Mouse (Mus musculus) Patski (cell line): Measurements from ENCODE around the gene Nkapl. TPM values are rescaled to one million over a fixed set of nuclear protein-coding genes. Genes with fewer than 3 reads are reported as not detected.
A peak's percentile ranks its signal among the peaks of the same experiment; 100 is the strongest.

Source experiments
- ATAC-seq: fragments of 100-300 bp; one replicate; pipeline ENCODE4 v1.8.0; 2021
- CTCF ChIA-PET: fragments of 350-600 bp; sonication (Branson Sonifier 250); formaldehyde crosslinking; loops from one replicate; lab custom pipeline; 2022; ENCODE audit warnings: inconsistent platforms; lab: Charles Lee
- POLR2A ChIA-PET: fragments of 350-600 bp; sonication (Branson Sonifier 250); formaldehyde crosslinking; loops from one replicate; lab custom pipeline; 2022; ENCODE audit warnings: antibody characterized with exemption, inconsistent platforms; lab: Charles Lee
- DNase-seq: peaks from one replicate; pipeline ENCODE4 v3.0.0-alpha.2; 2011; ENCODE audit warnings: low read depth, low spot score
- H3K27me3 ChIP-seq: fragments of 371-371 bp; one replicate; pipeline ENCODE4 v1.5.1; 2021
- CTCF ChIP-seq: fragments of 100-300 bp; IDR thresholded peaks from one replicate; pipeline ENCODE4 v1.5.1; 2021
- in situ Hi-C: fragments of 300-500 bp; cut with MboI; formaldehyde crosslinking; loops from 3 replicates; pipeline ENCODE4 v1.11.1; 2018; ENCODE audit warnings: low pct_unique_long_range_greater_than_20kb, mixed read lengths
- polyA plus RNA-seq: library from polyadenylated mRNA; unstranded; gene quantifications from one replicate; pipeline ENCODE4 v1.2.3, GENCODE M21; 2021

The Nkapl gene
- polyA plus RNA-seq, 1 experiment from 2014 or later: 0.42 TPM

DNA sequence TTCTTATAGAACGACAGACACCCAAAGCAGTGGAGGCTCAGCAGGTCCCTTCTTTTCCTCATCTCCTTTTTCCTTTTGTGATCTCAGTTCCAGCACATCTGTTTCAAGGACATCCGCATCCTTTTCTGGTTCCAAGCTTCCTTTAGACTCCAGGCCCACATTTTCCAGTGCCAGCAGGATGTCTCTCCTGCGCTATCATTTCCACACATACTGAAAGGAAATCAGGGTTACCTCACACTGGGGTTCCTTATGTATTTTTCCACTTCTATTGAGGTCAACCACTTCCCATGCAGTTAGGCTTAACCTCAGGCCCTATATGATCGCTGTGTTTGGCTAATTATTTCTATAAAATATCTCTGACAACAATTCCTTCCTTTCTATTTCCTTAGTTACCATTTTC is 32.8 kb downstream of the Nkapl start:
- no peaks in the 10 kb centered on the region for H3K27me3 ChIP-seq
- TF ChIP-seq CTCF: no peak
- ChIA-PET POLR2A (no interaction called here), CTCF (interaction anchor here (1.4 kb wide), 1 partner anchor 10 kb away, joined by 3 read pairs; no protein-coding TSS in a partner anchor)
- DNase-seq: no peak
- in situ Hi-C loops: no loop called here
- ATAC-seq: no peak

GRCm38 (mm10) chr13:21427631-21428030 is 40.7 kb downstream of the Nkapl start:
- in situ Hi-C loops: no loop called here
- H3K27me3 ChIP-seq: no peaks in the 10 kb centered on the region
- TF ChIP-seq CTCF: no peak
- ChIA-PET POLR2A (no interaction called here), CTCF (no interaction called here)
- no peak for ATAC-seq
- DNase-seq: no peak

DNA sequence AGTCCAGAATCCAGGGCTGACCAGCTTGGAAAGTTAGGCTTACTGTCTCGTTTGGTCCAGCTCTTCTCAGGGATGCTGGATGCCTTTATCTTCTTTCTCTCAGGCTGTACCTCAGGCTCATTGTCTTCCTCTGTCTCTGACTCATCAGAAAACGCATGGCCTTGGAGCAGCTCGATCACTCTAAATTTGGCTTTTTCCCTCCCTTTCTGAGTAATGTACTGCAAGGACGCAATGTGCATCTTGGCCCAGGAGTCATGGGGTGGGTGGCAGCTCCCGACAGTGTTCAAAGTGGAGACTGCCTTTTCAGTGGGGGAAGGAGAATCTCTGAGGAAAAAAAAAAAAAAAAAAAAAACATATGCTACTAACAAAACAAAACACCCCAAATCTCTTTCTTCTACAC is 45.0 kb downstream of the Nkapl start:
- in situ Hi-C loops: loop anchor here (25.0 kb wide), 1 partner anchor 614 kb away; the partner anchor contains the start of genes Hist1h2ag, Hist1h2ah, Hist1h2bj and Hist1h2bk

GRCm38 (mm10) chr13:21418865-21419264 is 49.4 kb downstream of the Nkapl start:
- in situ Hi-C loops: loop anchor here (25.0 kb wide), 1 partner anchor 618 kb away; the partner anchor contains the start of genes Hist1h2ag, Hist1h2ah, Hist1h2bj and Hist1h2bk
- ChIA-PET POLR2A (no interaction called here), CTCF (no interaction called here)
- DNase-seq: no peak
- no peak for TF ChIP-seq CTCF
- ATAC-seq: no peak
- no peaks in the 10 kb centered on the region for H3K27me3 ChIP-seq

More for the DNA sequence above, 45.0 kb downstream of the Nkapl start:
- ChIA-PET POLR2A (no interaction called here), CTCF (interaction anchor here (2.7 kb wide), 1 partner anchor 13 kb away, joined by 6 read pairs; no protein-coding TSS in a partner anchor)
- no peaks in the 10 kb centered on the region for H3K27me3 ChIP-seq
- TF ChIP-seq CTCF: no peak
- no peak for ATAC-seq
- no peak for DNase-seq

GRCm38 (mm10) chr13:21417298-21418010 is 50.9 kb downstream of the Nkapl start:
- peak; percentile 95 for ATAC-seq
- H3K27me3 ChIP-seq: no peaks in the 10 kb centered on the region
- ChIA-PET POLR2A (interaction anchor here (0.7 kb wide), 1 partner anchor 21 kb away, joined by 3 read pairs; no protein-coding TSS in a partner anchor), CTCF (interaction anchor here (2.3 kb wide), 1 partner anchor 14 kb away, joined by 10 read pairs; no protein-coding TSS in a partner anchor)
- no peak for TF ChIP-seq CTCF
- DNase-seq: peak; percentile 80
- in situ Hi-C loops: loop anchor here (25.0 kb wide), 1 partner anchor 620 kb away; the partner anchor contains the start of genes Hist1h2ag, Hist1h2ah, Hist1h2bj and Hist1h2bk

Other genes with a start within 250 kb of the Nkapl start
- not detected for gene Gpx5, start 175.8 kb downstream of the Nkapl start, polyA plus RNA-seq
- not detected for gene Gpx6, start 156.4 kb downstream of the Nkapl start, polyA plus RNA-seq
- gene Olfr1367, start 121.6 kb downstream of the Nkapl start, polyA plus RNA-seq: not detected
- 10.4 TPM for gene Zscan12, start 105.7 kb downstream of the Nkapl start, polyA plus RNA-seq
- 54.0 TPM for gene Zkscan3, start 65.8 kb downstream of the Nkapl start, polyA plus RNA-seq
- gene Pgbd1, start 27.5 kb downstream of the Nkapl start, polyA plus RNA-seq: 0.17 TPM
- gene Zscan26, start 14.8 kb downstream of the Nkapl start, polyA plus RNA-seq: 25.5 TPM
- gene Zkscan4, start 10.4 kb upstream of the Nkapl start, polyA plus RNA-seq: 2.5 TPM
- gene Gm10065, start 10.9 kb upstream of the Nkapl start, polyA plus RNA-seq: not detected
- 34.4 TPM for gene AK157302, start 26.7 kb upstream of the Nkapl start, polyA plus RNA-seq
- gene Gm11273, start 32.9 kb upstream of the Nkapl start, polyA plus RNA-seq: 416 TPM
- gene Zkscan8, start 62.6 kb upstream of the Nkapl start, polyA plus RNA-seq: 12.5 TPM
- 0.01 TPM for gene Olfr1366, start 74.3 kb upstream of the Nkapl start, polyA plus RNA-seq
- 0.09 TPM for gene Olfr1535, start 91.4 kb upstream of the Nkapl start, polyA plus RNA-seq
- not detected for gene Olfr1364, start 113.2 kb upstream of the Nkapl start, polyA plus RNA-seq
- not detected for gene Olfr1362, start 145.5 kb upstream of the Nkapl start, polyA plus RNA-seq
- gene Olfr11, start 174.0 kb upstream of the Nkapl start, polyA plus RNA-seq: not detected
- not detected for gene Olfr1361, start 194.9 kb upstream of the Nkapl start, polyA plus RNA-seq
- gene Olfr1360, start 208.9 kb upstream of the Nkapl start, polyA plus RNA-seq: not detected
- not detected for gene Olfr1359, start 229.6 kb upstream of the Nkapl start, polyA plus RNA-seq
- 1.1 TPM for gene Hist1h2bl, start 247.6 kb upstream of the Nkapl start, polyA plus RNA-seq
- gene Hist1h2ai, start 247.9 kb upstream of the Nkapl start, polyA plus RNA-seq: not detected
- 4.9 TPM for gene Hist1h3h, start 249.2 kb upstream of the Nkapl start, polyA plus RNA-seq